Mouse (Mus musculus): ENCODE data around the gene Bloc1s2. TPM values are rescaled to one million over a fixed set of nuclear protein-coding genes. Genes with fewer than 3 reads are reported as not detected.

Bloc1s2 gene
- 95.5 and 96.2 TPM in 2 replicates for polyA plus RNA-seq (2016; fragmentation: Nextera tagmentation; extraction: Ambion mirVana)

GRCm38 (mm10) chr19:44145702-44146567 is at the start of gene Bloc1s2:
TSS of gene Bloc1s2 (minus strand) at chr19:44146446.
- Histone ChIP-seq H3K4me2 (replicated peaks) (peak within 1 kb of the TSS; percentile 76), H3K9ac (peak within 1 kb of the TSS; percentile 77), H3K9me3 (no peaks in the 10 kb centered on the region), H3K4me3 (peak within 1 kb of the TSS; percentile 76), H3K36me3 (peaks cover 33% of the 10 kb centered on the region), H3K27ac (0 out of 2 replicates have a peak within 1 kb of the TSS, but pooled peaks have one; percentile 60), H3K4me1 (peaks cover 7% of the 10 kb centered on the region; the same call in 1 of the 2 replicates), H3K27me3 (0 out of 2 replicates have a peak, but pooled peaks cover 4% of the 10 kb centered on the region)
- 0 out of 2 replicates have a peak, but pooled peaks have one; percentile 15 for ATAC-seq (ENCODE audit: insufficient number of reproducible peaks, insufficient read depth, low FRiP score, low TSS enrichment)
- WGBS = 4% methylated on average over 44 of the region's 46 CpGs

GRCm38 (mm10) chr19:44195138-44195537 is 48.9 kb upstream of the Bloc1s2 start:
- H3K4me2 ChIP-seq (replicated peaks) = no peak overlapping the region
- WGBS = 12% methylated on average over 7 of the region's 7 CpGs
- no peak overlapping the region for H3K9ac ChIP-seq
- H3K27me3 ChIP-seq = no peaks in the 10 kb centered on the region
- H3K4me1 ChIP-seq = no peaks in the 10 kb centered on the region
- no peaks in the 10 kb centered on the region for H3K9me3 ChIP-seq
- ATAC-seq (ENCODE audit: insufficient number of reproducible peaks, insufficient read depth, low FRiP score, low TSS enrichment) = no peak
- no peak overlapping the region for H3K4me3 ChIP-seq
- H3K36me3 ChIP-seq = no peaks in the 10 kb centered on the region
- no peak overlapping the region for H3K27ac ChIP-seq

GRCm38 (mm10) chr19:44193906-44194305 is 47.7 kb upstream of the Bloc1s2 start:
- Histone ChIP-seq H3K9ac (no peak overlapping the region), H3K4me1 (no peaks in the 10 kb centered on the region), H3K4me3 (no peak overlapping the region), H3K9me3 (no peaks in the 10 kb centered on the region), H3K27ac (no peak overlapping the region), H3K36me3 (no peaks in the 10 kb centered on the region), H3K4me2 (replicated peaks) (no peak overlapping the region), H3K27me3 (no peaks in the 10 kb centered on the region)
- no peak for ATAC-seq (ENCODE audit: insufficient number of reproducible peaks, insufficient read depth, low FRiP score, low TSS enrichment)
- WGBS = 85% methylated on average over 7 of the region's 7 CpGs

GRCm38 (mm10) chr19:44192342-44192741 is 46.1 kb upstream of the Bloc1s2 start, which contains the start of gene Pkd2l1:
TSS of gene Pkd2l1 (minus strand) at chr19:44192442.
- no peaks in the 10 kb centered on the region for H3K9me3 ChIP-seq
- H3K4me2 ChIP-seq (replicated peaks) = no peak within 1 kb of the TSS
- WGBS = 48% methylated on average over 3 of the region's 3 CpGs
- H3K4me1 ChIP-seq = no peaks in the 10 kb centered on the region
- H3K4me3 ChIP-seq = no peak within 1 kb of the TSS
- no peaks in the 10 kb centered on the region for H3K36me3 ChIP-seq
- H3K27ac ChIP-seq = no peak within 1 kb of the TSS
- no peak for ATAC-seq (ENCODE audit: insufficient number of reproducible peaks, insufficient read depth, low FRiP score, low TSS enrichment)
- no peak within 1 kb of the TSS for H3K9ac ChIP-seq
- no peaks in the 10 kb centered on the region for H3K27me3 ChIP-seq

GRCm38 (mm10) chr19:44189056-44189455 is 42.8 kb upstream of the Bloc1s2 start:
- no peaks in the 10 kb centered on the region for H3K9me3 ChIP-seq
- H3K27me3 ChIP-seq = no peaks in the 10 kb centered on the region
- H3K36me3 ChIP-seq = no peaks in the 10 kb centered on the region
- no peak overlapping the region for H3K27ac ChIP-seq
- no peak for ATAC-seq (ENCODE audit: insufficient number of reproducible peaks, insufficient read depth, low FRiP score, low TSS enrichment)
- WGBS = 90% methylated on average over 4 of the region's 4 CpGs
- no peak overlapping the region for H3K4me3 ChIP-seq
- no peak overlapping the region for H3K9ac ChIP-seq
- no peaks in the 10 kb centered on the region for H3K4me1 ChIP-seq
- no peak overlapping the region for H3K4me2 ChIP-seq (replicated peaks)

- no peak overlapping the region for H3K4me2 ChIP-seq (replicated peaks)
- no peak overlapping the region for H3K9ac ChIP-seq
- H3K9me3 ChIP-seq = no peaks in the 10 kb centered on the region
- H3K27ac ChIP-seq = no peak overlapping the region
- WGBS = 74% methylated on average over 3 of the region's 3 CpGs
- ATAC-seq (ENCODE audit: insufficient number of reproducible peaks, insufficient read depth, low FRiP score, low TSS enrichment) = no peak
- no peaks in the 10 kb centered on the region for H3K36me3 ChIP-seq
- H3K27me3 ChIP-seq = no peaks in the 10 kb centered on the region
- no peaks in the 10 kb centered on the region for H3K4me1 ChIP-seq
- H3K4me3 ChIP-seq = no peak overlapping the region
Measured at GRCm38 (mm10) chr19:44183968-44184367, 37.7 kb upstream of the Bloc1s2 start.

GRCm38 (mm10) chr19:44180502-44180901 is 34.3 kb upstream of the Bloc1s2 start:
- no peaks in the 10 kb centered on the region for H3K36me3 ChIP-seq
- no peak overlapping the region for H3K4me3 ChIP-seq
- H3K4me2 ChIP-seq (replicated peaks) = no peak overlapping the region
- no peaks in the 10 kb centered on the region for H3K9me3 ChIP-seq
- no peaks in the 10 kb centered on the region for H3K4me1 ChIP-seq
- H3K27ac ChIP-seq = no peak overlapping the region
- no peak overlapping the region for H3K9ac ChIP-seq
- 86% methylated on average over 1 of the region's 1 CpGs for WGBS
- no peaks in the 10 kb centered on the region for H3K27me3 ChIP-seq
- no peak for ATAC-seq (ENCODE audit: insufficient number of reproducible peaks, insufficient read depth, low FRiP score, low TSS enrichment)

- H3K4me3 ChIP-seq = no peak overlapping the region
- 80% methylated on average over 3 of the region's 3 CpGs for WGBS
- no peaks in the 10 kb centered on the region for H3K9me3 ChIP-seq
- H3K9ac ChIP-seq = no peak overlapping the region
- no peaks in the 10 kb centered on the region for H3K36me3 ChIP-seq
- no peaks in the 10 kb centered on the region for H3K27me3 ChIP-seq
- no peak overlapping the region for H3K27ac ChIP-seq
- H3K4me1 ChIP-seq = no peaks in the 10 kb centered on the region
- ATAC-seq (ENCODE audit: insufficient number of reproducible peaks, insufficient read depth, low FRiP score, low TSS enrichment) = no peak
- H3K4me2 ChIP-seq (replicated peaks) = no peak overlapping the region
Measured at GRCm38 (mm10) chr19:44176741-44177140, 30.5 kb upstream of the Bloc1s2 start.

GRCm38 (mm10) chr19:44174835-44175234 is 28.6 kb upstream of the Bloc1s2 start:
- Histone ChIP-seq H3K27ac (no peak overlapping the region), H3K4me3 (no peak overlapping the region), H3K4me1 (no peaks in the 10 kb centered on the region), H3K4me2 (replicated peaks) (no peak overlapping the region), H3K9ac (no peak overlapping the region), H3K36me3 (no peaks in the 10 kb centered on the region), H3K9me3 (no peaks in the 10 kb centered on the region), H3K27me3 (no peaks in the 10 kb centered on the region)
- WGBS = 65% methylated on average over 8 of the region's 8 CpGs
- no peak for ATAC-seq (ENCODE audit: insufficient number of reproducible peaks, insufficient read depth, low FRiP score, low TSS enrichment)

- ATAC-seq (ENCODE audit: insufficient number of reproducible peaks, insufficient read depth, low FRiP score, low TSS enrichment) = no peak
- H3K27me3 ChIP-seq = no peaks in the 10 kb centered on the region
- no peaks in the 10 kb centered on the region for H3K9me3 ChIP-seq
- WGBS = 10% methylated on average over 3 of the region's 3 CpGs
- H3K4me1 ChIP-seq = no peaks in the 10 kb centered on the region
- no peak overlapping the region for H3K27ac ChIP-seq
- no peak overlapping the region for H3K9ac ChIP-seq
- no peak overlapping the region for H3K4me2 ChIP-seq (replicated peaks)
- no peaks in the 10 kb centered on the region for H3K36me3 ChIP-seq
- H3K4me3 ChIP-seq = no peak overlapping the region
Measured at GRCm38 (mm10) chr19:44161515-44161914, 15.3 kb upstream of the Bloc1s2 start.

GRCm38 (mm10) chr19:44159386-44159785 is 13.1 kb upstream of the Bloc1s2 start:
- ATAC-seq (ENCODE audit: insufficient number of reproducible peaks, insufficient read depth, low FRiP score, low TSS enrichment) = no peak
- Histone ChIP-seq H3K9ac (no peak overlapping the region), H3K27ac (no peak overlapping the region), H3K27me3 (no peaks in the 10 kb centered on the region), H3K4me1 (no peaks in the 10 kb centered on the region), H3K36me3 (no peaks in the 10 kb centered on the region), H3K9me3 (no peaks in the 10 kb centered on the region), H3K4me2 (replicated peaks) (no peak overlapping the region), H3K4me3 (no peak overlapping the region)
- 84% methylated on average over 3 of the region's 3 CpGs for WGBS

GRCm38 (mm10) chr19:44157005-44157404 is 10.8 kb upstream of the Bloc1s2 start:
- no peak for ATAC-seq (ENCODE audit: insufficient number of reproducible peaks, insufficient read depth, low FRiP score, low TSS enrichment)
- Histone ChIP-seq H3K9ac (no peak overlapping the region), H3K9me3 (no peaks in the 10 kb centered on the region), H3K4me1 (no peaks in the 10 kb centered on the region), H3K27ac (no peak overlapping the region), H3K4me2 (replicated peaks) (no peak overlapping the region), H3K36me3 (no peaks in the 10 kb centered on the region), H3K4me3 (no peak overlapping the region), H3K27me3 (peaks cover 2% of the 10 kb centered on the region; the same call in 1 of the 2 replicates)
- 94% methylated on average over 10 of the region's 10 CpGs for WGBS

Measured in embryonic facial prominence, embryonic 12.5 days (tissue).